Mouse (Mus musculus): ENCODE data around the gene Rps27l.

DNA sequence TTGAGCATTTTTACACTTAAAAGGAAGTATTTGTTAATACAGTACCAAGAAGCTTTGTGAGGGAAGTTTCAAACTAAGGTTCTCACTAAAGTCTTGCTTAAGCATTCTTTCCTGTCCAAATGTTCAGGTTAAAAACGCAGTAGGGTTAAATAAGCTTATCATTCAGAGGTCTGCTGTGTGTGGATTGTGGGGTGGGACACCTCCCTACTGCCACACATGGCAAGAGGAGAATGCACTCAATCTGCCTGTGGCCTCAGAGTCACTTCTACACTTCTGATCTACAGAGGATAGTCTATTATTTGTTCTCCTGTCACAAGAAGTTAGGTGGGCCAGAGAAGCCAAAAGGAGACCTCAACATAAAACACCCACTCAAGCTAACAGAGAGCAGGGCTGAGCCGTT lies 46.8 kb upstream of the Rps27l start:
- TF ChIP-seq POLR2A (IDR thresholded peaks at IDR 0.05; ENCODE audit: extremely low read depth, insufficient read depth, low read length) (no peak), CTCF (IDR thresholded peaks at IDR 0.05; ENCODE audit: low read depth, low read length) (no peak)

Measured in liver, adult 2 months (tissue).